Mouse (Mus musculus): ENCODE measurements around the gene Fut8.

- no peak for TF ChIP-seq POLR2A (IDR thresholded peaks at IDR 0.05; ENCODE audit: insufficient read length, low read depth)
- TF ChIP-seq POLR2AphosphoS2 (IDR thresholded peaks at IDR 0.05; ENCODE audit: insufficient read length, low read depth) = no peak
- TF ChIP-seq CEBPB (IDR thresholded peaks at IDR 0.05; ENCODE audit: insufficient read depth, poor library complexity, severe bottlenecking) = no peak
- no peak for TF ChIP-seq MYOG (IDR thresholded peaks at IDR 0.05; ENCODE audit: control insufficient read depth in 1 of 3, insufficient read depth in 1 of 3, insufficient read length in 2 of 3, low read depth in 2 of 3)
- no peak for TF ChIP-seq E2F4 (IDR thresholded peaks at IDR 0.05; ENCODE audit: insufficient read depth)
- TF ChIP-seq SRF (IDR thresholded peaks at IDR 0.05; ENCODE audit: control insufficient read depth, insufficient read length, low read depth) = no peak
- no peak for TF ChIP-seq TCF12 (IDR thresholded peaks at IDR 0.05; ENCODE audit: insufficient read depth, poor library complexity, severe bottlenecking)
- TF ChIP-seq USF1 (IDR thresholded peaks at IDR 0.05; ENCODE audit: low read depth) = no peak
- TF ChIP-seq TCF3 (IDR thresholded peaks at IDR 0.05; ENCODE audit: insufficient read length, low read depth) = no peak
These were observed 50.6 kb downstream of the Fut8 start for GRCm38 (mm10) chr12:77288507-77288906.

Measured in myocyte (in vitro differentiated cells).